Mouse (Mus musculus) kidney, postnatal 25 days (tissue): ENCODE results near the gene Spata7.

Source experiments
- DNase-seq, 2 experiments: peaks; one replicate each; pipeline ENCODE4 v3.0.0; 2021; ENCODE audit warnings: mixed read lengths in 2 of 2

Gene Spata7

DNA sequence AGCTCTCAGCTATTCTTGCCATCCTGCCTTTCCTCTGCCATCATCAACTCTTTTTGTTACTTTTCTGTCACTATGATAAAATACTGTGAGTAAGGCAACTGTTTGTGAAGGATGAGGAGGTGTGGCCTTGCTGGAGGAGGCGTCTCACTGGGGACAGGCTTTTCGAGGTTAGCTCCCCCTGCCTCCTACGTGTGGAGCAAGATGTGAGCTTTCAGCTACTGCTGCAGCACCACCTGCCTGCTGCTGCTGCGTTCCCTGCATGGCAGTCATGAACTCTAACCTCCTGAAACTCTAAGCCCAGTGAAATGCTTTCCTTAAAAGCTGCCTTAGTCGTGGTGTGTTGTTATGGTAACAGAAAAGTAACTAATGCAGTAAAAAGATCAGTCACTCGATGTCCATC lies 45.9 kb downstream of the Spata7 start:
- no peak for DNase-seq

DNA sequence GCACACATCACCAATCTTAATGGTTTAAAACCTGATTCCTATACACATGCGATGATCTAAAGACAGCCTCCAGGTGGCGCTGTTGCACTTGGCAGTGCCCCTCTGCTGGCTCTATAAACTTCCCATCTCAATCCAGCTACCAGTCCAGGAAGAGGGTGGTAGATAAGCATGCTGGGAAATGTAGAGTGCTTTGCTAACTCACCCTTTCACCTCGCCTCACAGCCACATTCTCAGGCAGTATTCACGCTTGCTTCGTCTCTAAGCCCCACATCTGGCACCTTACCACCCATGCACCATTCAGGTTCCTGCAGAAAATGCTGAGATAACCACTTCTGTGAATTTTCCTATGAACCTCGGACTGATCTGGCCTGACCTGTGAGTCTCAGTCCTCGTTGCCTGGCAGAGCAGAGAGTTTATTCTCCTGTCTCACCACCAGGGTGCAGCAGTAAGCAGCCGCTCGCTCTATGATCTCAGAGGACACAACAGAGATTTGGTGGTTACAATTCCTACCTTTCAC lies 46.7 kb downstream of the Spata7 start:
- peak; percentile 85 to 89 for DNase-seq

DNA sequence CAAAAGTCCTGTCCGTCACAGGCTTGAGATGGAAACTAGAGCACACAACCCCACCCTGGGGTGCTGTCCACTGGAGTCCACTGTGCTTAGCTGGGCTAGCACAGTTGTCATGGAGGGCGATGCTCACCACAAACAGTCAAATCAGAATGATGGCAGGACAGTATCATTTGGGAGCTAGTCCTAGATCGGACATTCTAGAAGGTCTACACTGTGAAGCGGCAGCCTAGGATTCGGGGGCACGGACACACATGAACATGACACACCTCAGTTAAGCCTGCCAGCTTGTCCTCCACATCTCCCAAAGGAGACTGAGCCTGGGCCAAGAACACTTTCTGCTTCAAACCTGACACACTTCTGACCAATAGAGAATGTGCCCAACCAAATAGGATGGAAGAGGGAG lies 48.9 kb downstream of the Spata7 start:
- no peak for DNase-seq

DNA sequence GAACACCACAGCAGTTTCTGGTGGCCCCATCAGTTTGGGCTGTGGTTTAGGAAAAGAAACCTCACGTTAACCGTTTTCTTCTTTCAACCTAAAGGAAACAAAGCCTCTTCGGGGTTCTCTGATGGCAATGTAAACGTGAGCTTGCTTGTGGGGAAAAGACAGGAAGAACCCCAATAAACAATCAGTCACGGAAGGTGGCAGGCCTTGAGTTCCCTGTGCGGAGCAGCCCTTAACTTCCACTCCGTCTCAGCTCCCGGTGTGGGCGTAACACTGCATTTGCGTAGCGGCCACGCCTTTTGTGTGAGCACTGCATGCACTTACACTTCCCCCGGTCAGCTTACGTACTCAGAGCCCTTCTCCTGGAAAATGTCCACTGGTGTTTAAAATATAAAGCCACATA lies 49.4 kb downstream of the Spata7 start:
- no peak for DNase-seq

DNA sequence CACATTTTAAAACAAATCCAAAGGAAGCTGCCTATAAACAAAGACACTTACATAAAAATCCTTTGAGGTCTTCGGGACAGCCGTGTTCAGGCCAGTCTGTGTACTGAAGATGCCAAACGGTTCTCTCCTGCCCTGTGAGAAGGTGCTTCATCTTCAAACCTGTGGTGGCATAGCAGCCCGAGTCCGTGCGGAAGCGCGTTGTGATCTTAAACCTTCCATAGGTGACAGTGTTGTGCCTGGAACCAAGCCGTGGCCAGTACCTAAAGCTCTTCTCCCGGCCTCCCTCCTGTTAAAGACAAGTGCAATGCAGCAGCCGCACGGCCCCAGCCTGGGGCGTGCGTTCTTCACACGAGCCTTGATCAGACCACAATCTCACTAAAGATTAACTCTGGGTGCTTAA lies 51.9 kb downstream of the Spata7 start:
- no peak for DNase-seq

DNA sequence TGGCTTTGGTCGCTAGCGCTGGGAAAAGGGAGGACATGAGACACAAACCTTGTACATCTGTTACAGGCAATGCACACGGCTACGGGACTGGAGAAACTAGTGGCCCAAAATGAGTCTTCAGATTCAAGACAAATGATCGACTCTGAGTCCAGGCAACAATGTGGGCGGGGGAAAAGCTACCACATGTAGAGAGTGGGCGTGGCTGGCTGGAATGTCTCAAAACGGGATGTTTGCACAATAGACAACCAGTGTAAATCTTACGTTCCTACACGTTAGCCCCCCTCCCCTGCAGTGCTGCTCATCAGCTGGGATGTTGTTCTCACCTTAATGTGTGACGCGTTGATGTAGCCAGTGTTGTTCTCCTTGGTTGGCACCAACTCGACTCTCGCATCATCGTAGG lies 54.2 kb downstream of the Spata7 start:
- no peak for DNase-seq

DNA sequence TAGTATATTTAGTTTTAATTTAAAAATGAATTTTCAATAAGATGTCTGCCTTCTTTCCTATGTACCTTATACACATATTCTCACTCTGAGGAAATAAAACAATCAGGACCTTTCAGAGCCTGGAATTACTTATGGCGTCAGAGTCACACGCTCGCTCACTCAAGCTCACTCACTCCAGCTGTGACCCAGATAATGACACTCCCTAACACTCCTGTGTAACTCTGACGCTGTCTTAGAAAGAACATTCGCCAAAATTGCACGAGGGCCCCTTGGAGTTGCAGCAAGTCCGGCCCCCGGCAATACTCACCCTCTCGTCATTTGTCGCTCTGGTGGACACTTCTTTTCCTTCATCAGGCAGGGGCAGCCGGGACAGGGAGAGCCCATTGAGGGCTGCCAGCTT lies 55.2 kb downstream of the Spata7 start:
- DNase-seq = no peak

DNA sequence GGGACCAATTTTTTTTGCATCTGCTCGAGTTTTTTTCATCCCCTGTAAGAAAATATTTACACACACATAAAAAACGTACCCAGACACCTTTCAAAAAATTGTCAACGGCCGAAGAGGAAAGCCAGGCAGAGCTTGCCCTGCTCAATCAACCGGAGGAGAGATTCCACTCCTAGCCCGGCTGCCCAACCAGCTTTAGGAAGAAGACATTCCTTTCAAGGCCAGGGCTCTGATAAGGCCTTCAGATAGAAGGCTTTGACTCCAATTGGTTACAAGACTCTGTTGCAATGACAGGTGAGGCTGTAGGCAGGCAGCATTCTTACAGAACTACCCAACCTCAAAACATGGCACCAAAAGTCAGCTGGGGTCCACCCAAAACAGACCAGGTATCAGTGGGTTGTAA lies 55.6 kb downstream of the Spata7 start:
- no peak for DNase-seq

DNA sequence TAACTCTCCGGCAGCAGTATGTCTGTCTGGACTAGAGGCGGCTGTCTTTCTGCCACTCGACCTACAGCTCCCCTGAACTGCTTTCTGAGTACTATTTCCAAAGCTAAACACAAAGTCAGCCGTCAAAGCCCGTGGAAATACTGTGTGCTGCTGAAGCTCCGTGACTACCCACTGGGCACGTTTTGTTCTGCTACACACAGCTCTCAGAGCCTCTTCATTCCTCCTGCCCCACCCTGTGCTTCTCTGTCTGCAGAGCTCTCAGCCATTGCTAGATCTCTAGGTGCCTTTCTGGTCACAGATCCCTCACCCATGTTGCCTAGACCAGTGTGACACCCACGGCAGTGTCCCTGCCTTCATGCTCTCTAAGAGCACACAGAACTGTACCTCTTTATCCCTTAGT lies 62.3 kb downstream of the Spata7 start:
- DNase-seq = no peak

DNA sequence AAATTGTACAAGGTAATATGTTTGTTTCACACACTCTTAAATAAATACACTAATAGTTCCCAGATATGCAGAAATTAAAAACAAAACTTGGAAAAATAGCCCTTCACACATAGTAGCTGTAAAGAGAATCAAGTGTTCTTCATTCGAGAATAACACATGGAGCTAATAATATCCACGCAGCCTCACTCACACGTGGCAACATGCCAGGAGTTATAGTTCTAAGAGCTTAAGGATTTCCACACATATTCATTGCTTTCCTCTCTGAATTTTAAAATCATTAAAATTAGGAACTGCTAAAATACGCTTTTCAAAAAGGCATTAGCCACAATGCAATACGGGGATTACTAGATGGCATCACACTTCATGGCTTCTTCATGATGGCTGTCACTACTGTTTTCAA lies 69.2 kb downstream of the Spata7 start:
- no peak for DNase-seq

DNA sequence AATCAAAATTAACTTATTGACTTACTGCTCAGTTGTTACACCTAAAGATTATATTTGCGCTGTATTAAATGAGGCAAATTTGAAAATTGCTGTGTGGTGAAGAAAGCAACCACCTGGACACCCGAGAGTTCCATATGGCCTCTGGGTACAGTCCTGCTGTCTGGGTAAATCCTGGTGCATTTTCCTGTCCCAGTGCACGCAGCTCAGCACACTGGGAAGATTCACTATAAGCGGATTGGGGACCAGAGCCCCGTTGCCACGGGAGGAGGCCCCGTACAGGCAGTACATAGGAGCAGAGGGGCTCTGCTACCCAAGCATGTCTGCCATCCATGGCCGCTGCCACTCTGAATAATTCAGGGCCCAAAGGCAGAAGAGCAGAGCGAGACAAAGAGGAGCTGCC lies 73.6 kb downstream of the Spata7 start:
- DNase-seq = no peak

DNA sequence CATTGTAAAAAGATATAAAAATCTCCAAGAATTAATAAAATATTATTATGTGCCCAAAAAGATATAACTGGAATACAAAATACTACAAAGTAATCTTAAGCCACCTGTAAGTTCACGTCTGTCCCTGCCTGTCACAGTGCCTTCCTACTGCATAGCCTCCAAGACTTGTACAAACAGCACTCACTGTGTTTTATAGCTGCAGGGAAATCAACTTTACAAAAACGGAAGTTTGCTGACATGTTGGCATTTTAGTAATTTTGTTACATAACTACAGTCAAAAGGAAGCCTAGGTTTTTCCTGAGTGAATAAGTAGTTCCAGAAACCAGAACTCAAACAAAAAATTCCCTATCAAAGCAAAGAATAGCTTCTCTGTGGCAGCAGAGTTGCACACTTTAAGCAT lies 75.6 kb downstream of the Spata7 start:
- no peak for DNase-seq

DNA sequence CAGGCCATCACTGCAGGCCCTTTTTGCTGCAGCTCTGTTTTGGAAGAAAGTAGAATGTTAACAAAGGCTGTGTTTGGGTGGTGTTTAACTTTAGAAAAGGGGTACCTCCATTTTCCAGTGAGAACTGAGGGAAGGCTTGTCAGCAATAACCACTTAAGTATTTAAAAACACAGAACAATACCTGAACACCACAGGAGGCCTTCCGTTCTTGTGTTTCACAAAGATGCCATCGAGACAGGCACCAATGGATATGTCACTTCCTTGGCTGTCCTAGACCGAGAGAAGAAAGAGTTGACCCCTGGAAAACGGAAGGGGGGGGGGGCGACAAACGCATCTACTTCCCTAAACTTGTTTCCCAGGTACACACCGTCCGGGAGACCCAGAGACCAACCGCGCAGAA lies 76.0 kb downstream of the Spata7 start:
- no peak for DNase-seq

DNA sequence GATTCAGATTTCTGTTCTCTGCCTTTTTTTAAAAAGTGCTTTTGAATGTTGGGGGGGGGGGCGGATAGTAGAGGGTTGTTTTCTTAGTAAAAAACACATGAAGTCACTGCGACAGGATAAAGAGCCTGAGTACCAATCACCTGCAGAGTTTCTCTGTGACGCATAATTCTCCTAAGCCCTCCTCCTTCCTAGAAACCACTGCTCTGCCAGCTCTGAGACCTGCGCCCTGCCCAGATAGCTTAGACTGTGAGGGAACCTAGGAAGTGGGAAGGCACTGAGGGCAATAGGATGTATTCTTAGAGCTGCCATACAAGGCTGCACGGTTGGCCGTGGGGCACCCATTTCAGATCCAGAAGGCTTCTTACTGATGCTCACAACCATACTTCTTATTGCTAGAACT lies 84.9 kb downstream of the Spata7 start:
- DNase-seq = no peak

DNA sequence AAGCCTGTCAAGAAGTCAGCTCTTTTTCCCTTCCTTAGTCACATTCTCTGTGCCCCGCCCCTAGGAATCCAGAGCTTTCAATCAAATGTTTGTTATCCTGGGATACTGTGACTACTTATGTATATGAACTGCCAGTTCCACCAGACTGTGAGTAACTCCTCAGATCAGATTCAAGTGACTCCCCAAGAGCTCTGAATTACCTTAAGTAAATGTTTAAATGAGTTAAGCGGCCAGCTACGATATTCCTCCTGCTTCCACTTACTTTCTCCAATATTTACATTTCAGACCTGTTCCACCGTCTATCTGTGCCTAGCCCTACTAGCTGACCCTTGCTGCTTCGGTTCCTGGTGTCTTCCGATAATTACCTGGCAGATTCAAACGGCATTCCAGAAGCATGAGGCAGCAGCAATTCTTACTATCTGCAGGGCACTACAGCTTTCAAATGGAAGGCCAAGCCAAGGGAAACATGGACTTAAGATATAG lies 85.7 kb downstream of the Spata7 start:
- no peak for DNase-seq

DNA sequence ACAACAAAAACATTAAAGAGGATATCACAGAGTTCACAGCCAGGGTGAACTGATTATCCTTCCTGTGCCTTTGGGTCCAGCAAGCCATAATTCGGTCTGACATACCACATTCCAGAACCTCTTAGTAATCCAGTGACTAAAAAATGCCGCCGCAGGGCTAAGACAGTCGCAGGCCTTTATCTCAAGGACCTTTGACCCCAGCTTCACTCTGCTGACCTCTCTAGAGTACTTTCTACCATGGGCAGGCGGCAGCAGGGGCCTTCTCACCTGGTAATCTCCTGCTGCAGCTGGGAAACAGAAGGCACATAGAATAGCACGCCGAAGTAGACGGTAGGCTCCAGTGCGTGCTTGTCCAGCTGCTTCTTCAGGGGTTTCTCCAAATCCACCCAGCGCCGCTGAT lies 86.8 kb downstream of the Spata7 start:
- DNase-seq = peak; percentile 54 to 69

DNA sequence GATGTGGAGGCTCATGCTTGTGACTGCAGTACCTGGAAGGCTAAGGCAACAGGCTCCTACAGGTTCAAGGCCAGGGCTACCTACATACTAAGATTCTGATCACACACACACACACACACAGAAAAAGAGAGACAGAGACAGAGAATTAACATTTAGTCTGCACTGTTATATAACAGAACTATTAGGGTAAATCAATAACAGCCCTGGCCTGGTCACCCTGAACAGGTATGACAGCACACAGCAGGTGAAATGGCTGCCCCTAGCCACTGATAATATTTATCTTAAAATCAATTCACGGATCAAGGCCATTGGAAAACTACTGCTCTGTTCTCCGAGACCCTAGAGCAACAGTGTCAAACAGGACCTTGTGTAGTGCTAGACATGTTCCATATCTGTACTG lies 88.2 kb downstream of the Spata7 start:
- peak in 1 of 2 experiments; percentile 51 for DNase-seq
